Mouse (Mus musculus) heart, postnatal 0 days (tissue): ENCODE results near the gene Anks1b. TPM values are rescaled to one million over a fixed set of nuclear protein-coding genes. Genes with fewer than 3 reads are reported as not detected.

Experiments
- ATAC-seq: fragments of 200-750 bp; cut with Nextera tagmentation; 2 replicates; pipeline ENCODE4 v1.8.0; 2017; ENCODE audit warnings: low read depth, moderate number of reproducible peaks, moderate library complexity; ENCODE audit not compliant: insufficient read depth
- DNase-seq: peaks from one replicate; pipeline ENCODE4 v3.0.0-alpha.2; 2016; ENCODE audit warnings: low spot score
- H3K27ac ChIP-seq: fragments of 300-500 bp; sonication (generic); 2 replicates; pipeline ENCODE4 v1.5.1; 2014; ENCODE audit warnings: low read depth, mild to moderate bottlenecking
- H3K27me3 ChIP-seq: fragments of 300-500 bp; sonication (generic); 2 replicates; pipeline ENCODE4 v1.6.1; 2014; ENCODE audit warnings: low read length, mixed read lengths; ENCODE audit not compliant: control insufficient read depth, insufficient read depth
- H3K36me3 ChIP-seq: fragments of 300-500 bp; sonication (generic); replicated peaks from 2 replicates; pipeline ENCODE4 v1.6.1; 2014; ENCODE audit warnings: low read length, mixed read lengths; ENCODE audit not compliant: control insufficient read depth, insufficient read depth
- H3K4me1 ChIP-seq: fragments of 300-500 bp; sonication (generic); 2 replicates; pipeline ENCODE4 v1.6.1; 2014; ENCODE audit warnings: antibody characterized with exemption; ENCODE audit not compliant: control insufficient read depth, insufficient read depth
- H3K4me2 ChIP-seq: fragments of 300-500 bp; sonication (generic); 2 replicates; pipeline ENCODE4 v1.6.1; 2014; ENCODE audit warnings: low read depth, mild to moderate bottlenecking, low read length, moderate library complexity
- H3K4me3 ChIP-seq: fragments of 300-500 bp; sonication (generic); 2 replicates; pipeline ENCODE4 v1.5.1; 2014; ENCODE audit warnings: low read depth, low read length
- H3K9ac ChIP-seq: fragments of 300-500 bp; sonication (generic); replicated peaks from 2 replicates; pipeline ENCODE4 v1.6.1; 2014; ENCODE audit warnings: low read depth, low read length, mixed read lengths
- H3K9me3 ChIP-seq: fragments of 300-500 bp; sonication (generic); replicated peaks from 2 replicates; pipeline ENCODE4 v1.6.1; 2016; ENCODE audit warnings: low read length; ENCODE audit not compliant: control insufficient read depth
- CTCF ChIP-seq: IDR thresholded peaks from 2 replicates; pipeline ENCODE4 v1.5.1; 2016; ENCODE audit warnings: antibody characterized with exemption, control low read depth, low read depth
- EP300 ChIP-seq: IDR thresholded peaks from 2 replicates; pipeline ENCODE4 v1.6.1; 2016; ENCODE audit warnings: antibody characterized with exemption, low read depth
- WGBS: fragments of 180-500 bp; shearing (Covaris S2); extraction: QIAGEN DNeasy Blood & Tissue Kit; methylation state at CpG from one replicate; pipeline ENCODE4 v1.1.7; 2014; 5-methylcytosine and 5-hydroxymethylcytosine counted together
- polyA plus RNA-seq: library from polyadenylated mRNA; unstranded; fragments of >200 nt; fragmentation: Nextera tagmentation; extraction: Ambion mirVana; gene quantifications from 2 replicates; pipeline ENCODE4 v1.2.1, GENCODE M21; 2015
- total RNA-seq: library from RNA; depleted of rRNA; stranded (reverse); fragments of >200 nt; gene quantifications from 2 replicates; pipeline ENCODE4 v1.2.3, GENCODE M21; 2014; ENCODE audit warnings: low replicate concordance

Anks1b gene
- total and polyA plus RNA-seq, 2 experiments from 2014 or later = 0.26 TPM; not detected in 1

GRCm38 (mm10) chr10:90596142-90596541 is 722.8 kb downstream of the Anks1b start:
- Histone ChIP-seq H3K4me1 (no peaks in the 10 kb centered on the region), H3K4me2 (no peak overlapping the region), H3K9me3 (no peaks in the 10 kb centered on the region), H3K27me3 (no peaks in the 10 kb centered on the region), H3K36me3 (no peaks in the 10 kb centered on the region), H3K27ac (no peak overlapping the region), H3K9ac (no peak overlapping the region), H3K4me3 (no peak overlapping the region)
- no peak for ATAC-seq
- 9% methylated on average over 3 of the region's 3 CpGs for WGBS
- no peak for DNase-seq
- TF ChIP-seq CTCF (no peak), EP300 (no peak)

- 43% methylated on average over 3 of the region's 3 CpGs for WGBS
- Histone ChIP-seq H3K9ac (no peak overlapping the region), H3K4me2 (no peak overlapping the region), H3K27ac (no peak overlapping the region), H3K36me3 (no peaks in the 10 kb centered on the region), H3K9me3 (no peaks in the 10 kb centered on the region), H3K4me3 (no peak overlapping the region), H3K27me3 (no peaks in the 10 kb centered on the region), H3K4me1 (no peaks in the 10 kb centered on the region)
- no peak for TF ChIP-seq CTCF
- TF ChIP-seq EP300 = no peak
- no peak for DNase-seq
- ATAC-seq = no peak
These were observed 723.3 kb downstream of the Anks1b start for GRCm38 (mm10) chr10:90596576-90596975.

GRCm38 (mm10) chr10:90599149-90599548 is 725.8 kb downstream of the Anks1b start:
- H3K4me2 ChIP-seq = no peak overlapping the region
- no peaks in the 10 kb centered on the region for H3K9me3 ChIP-seq
- no peak overlapping the region for H3K4me3 ChIP-seq
- ATAC-seq = no peak
- no peaks in the 10 kb centered on the region for H3K27me3 ChIP-seq
- no peak for TF ChIP-seq CTCF
- no peak for TF ChIP-seq EP300
- no peak overlapping the region for H3K27ac ChIP-seq
- no peaks in the 10 kb centered on the region for H3K4me1 ChIP-seq
- H3K9ac ChIP-seq = no peak overlapping the region
- H3K36me3 ChIP-seq = no peaks in the 10 kb centered on the region
- no peak for DNase-seq

GRCm38 (mm10) chr10:90599726-90600531 is 726.6 kb downstream of the Anks1b start:
- TF ChIP-seq CTCF (no peak), EP300 (no peak)
- H3K4me1 ChIP-seq = no peaks in the 10 kb centered on the region
- no peak overlapping the region for H3K9ac ChIP-seq
- ATAC-seq (no peak), DNase-seq (no peak)
- H3K9me3 ChIP-seq = no peaks in the 10 kb centered on the region
- WGBS = 83% methylated on average over 14 of the region's 14 CpGs
- H3K4me2 ChIP-seq = no peak overlapping the region
- no peaks in the 10 kb centered on the region for H3K36me3 ChIP-seq
- no peak overlapping the region for H3K27ac ChIP-seq
- no peak overlapping the region for H3K4me3 ChIP-seq
- no peaks in the 10 kb centered on the region for H3K27me3 ChIP-seq

- Histone ChIP-seq H3K9ac (no peak overlapping the region), H3K27me3 (no peaks in the 10 kb centered on the region), H3K36me3 (no peaks in the 10 kb centered on the region), H3K4me3 (no peak overlapping the region), H3K4me1 (no peaks in the 10 kb centered on the region), H3K27ac (no peak overlapping the region), H3K9me3 (no peaks in the 10 kb centered on the region), H3K4me2 (no peak overlapping the region)
- WGBS = 55% methylated on average over 3 of the region's 3 CpGs
- DNase-seq (no peak), ATAC-seq (no peak)
- TF ChIP-seq EP300 (no peak), CTCF (no peak)
These were observed 734.3 kb downstream of the Anks1b start for GRCm38 (mm10) chr10:90607586-90607985.

GRCm38 (mm10) chr10:90609437-90609836 is 736.1 kb downstream of the Anks1b start:
- DNase-seq (no peak), ATAC-seq (no peak)
- Histone ChIP-seq H3K4me1 (no peaks in the 10 kb centered on the region), H3K27me3 (no peaks in the 10 kb centered on the region), H3K4me2 (no peak overlapping the region), H3K9ac (no peak overlapping the region), H3K27ac (no peak overlapping the region), H3K4me3 (no peak overlapping the region), H3K9me3 (no peaks in the 10 kb centered on the region), H3K36me3 (no peaks in the 10 kb centered on the region)
- 73% methylated on average over 7 of the region's 7 CpGs for WGBS
- TF ChIP-seq CTCF = no peak
- no peak for TF ChIP-seq EP300
